Mouse (Mus musculus): Measurements from ENCODE around the gene Gm17387. TPM values are rescaled to one million over a fixed set of nuclear protein-coding genes. Genes with fewer than 3 reads are reported as not detected.
A peak's percentile ranks its signal among the peaks of the same experiment; 100 is the strongest.

The Gm17387 gene
- polyA plus RNA-seq, 1 experiment from 2014 or later = not detected

- Histone ChIP-seq H3K36me3 (ENCODE audit: control insufficient read depth, insufficient read depth, low read length) (peaks cover 5% of the 10 kb centered on the region; the same call in 1 of the 2 replicates), H3K9me3 (ENCODE audit: control insufficient read depth, low read length) (no peaks in the 10 kb centered on the region), H3K9ac (ENCODE audit: low read length) (peak overlapping the region; percentile 99), H3K4me1 (replicated peaks; ENCODE audit: control insufficient read depth, insufficient read depth, low read length) (peaks cover 10% of the 10 kb centered on the region; the same call in 1 of the 2 replicates), H3K27me3 (ENCODE audit: control insufficient read depth, insufficient read depth, low read length) (no peaks in the 10 kb centered on the region; the same call in 1 of the 2 replicates), H3K4me2 (ENCODE audit: low read depth, low read length, severe bottlenecking) (peak overlapping the region; percentile 93), H3K4me3 (ENCODE audit: low read depth, low read length) (peak overlapping the region; percentile 82), H3K27ac (ENCODE audit: low read depth, low read length) (no peak overlapping the region)
- peak; percentile 11; the same call in 1 of the 2 replicates for ATAC-seq (replicated peaks; ENCODE audit: low FRiP score)
- no peak for DNase-seq (ENCODE audit: low spot score)
- WGBS = 56% methylated on average over 2 of the region's 2 CpGs
These were observed 31.0 kb downstream of the Gm17387 start for GRCm38 (mm10) chr7:141059929-141060328.

GRCm38 (mm10) chr7:141060426-141061242 is 31.7 kb downstream of the Gm17387 start, which contains the start of gene B4galnt4:
TSS of gene B4galnt4 (plus strand) at chr7:141061104.
- peak; percentile 96 for ATAC-seq (replicated peaks; ENCODE audit: low FRiP score)
- no peaks in the 10 kb centered on the region; the same call in 1 of the 2 replicates for H3K27me3 ChIP-seq (ENCODE audit: control insufficient read depth, insufficient read depth, low read length)
- peak within 1 kb of the TSS; percentile 82 for H3K4me3 ChIP-seq (ENCODE audit: low read depth, low read length)
- H3K9ac ChIP-seq (ENCODE audit: low read length) = peak within 1 kb of the TSS; percentile 99
- peaks cover 8% of the 10 kb centered on the region; the same call in 1 of the 2 replicates for H3K36me3 ChIP-seq (ENCODE audit: control insufficient read depth, insufficient read depth, low read length)
- peak; percentile 93 for DNase-seq (ENCODE audit: low spot score)
- peak within 1 kb of the TSS; percentile 93 for H3K4me2 ChIP-seq (ENCODE audit: low read depth, low read length, severe bottlenecking)
- WGBS = 1% methylated on average over 65 of the region's 72 CpGs
- H3K9me3 ChIP-seq (ENCODE audit: control insufficient read depth, low read length) = no peaks in the 10 kb centered on the region
- H3K27ac ChIP-seq (ENCODE audit: low read depth, low read length) = peak within 1 kb of the TSS; percentile 64
- H3K4me1 ChIP-seq (replicated peaks; ENCODE audit: control insufficient read depth, insufficient read depth, low read length) = peaks cover 10% of the 10 kb centered on the region; the same call in 1 of the 2 replicates

GRCm38 (mm10) chr7:141061269-141061692 is 32.4 kb downstream of the Gm17387 start:
- H3K4me2 ChIP-seq (ENCODE audit: low read depth, low read length, severe bottlenecking) = peak overlapping the region; percentile 93
- peaks cover 10% of the 10 kb centered on the region; the same call in 1 of the 2 replicates for H3K4me1 ChIP-seq (replicated peaks; ENCODE audit: control insufficient read depth, insufficient read depth, low read length)
- peak; percentile 79 for DNase-seq (ENCODE audit: low spot score)
- ATAC-seq (replicated peaks; ENCODE audit: low FRiP score) = peak; percentile 69
- WGBS = under 1% methylated on average over 37 of the region's 37 CpGs
- H3K9me3 ChIP-seq (ENCODE audit: control insufficient read depth, low read length) = no peaks in the 10 kb centered on the region
- H3K27me3 ChIP-seq (ENCODE audit: control insufficient read depth, insufficient read depth, low read length) = no peaks in the 10 kb centered on the region; the same call in 1 of the 2 replicates
- H3K36me3 ChIP-seq (ENCODE audit: control insufficient read depth, insufficient read depth, low read length) = peaks cover 8% of the 10 kb centered on the region; the same call in 1 of the 2 replicates
- peak overlapping the region; percentile 64 for H3K27ac ChIP-seq (ENCODE audit: low read depth, low read length)
- H3K9ac ChIP-seq (ENCODE audit: low read length) = peak overlapping the region; percentile 99
- H3K4me3 ChIP-seq (ENCODE audit: low read depth, low read length) = peak overlapping the region; percentile 82

- Histone ChIP-seq H3K4me3 (ENCODE audit: low read depth, low read length) (no peak overlapping the region), H3K9ac (ENCODE audit: low read length) (no peak overlapping the region), H3K4me1 (replicated peaks; ENCODE audit: control insufficient read depth, insufficient read depth, low read length) (peaks cover 10% of the 10 kb centered on the region; the same call in 1 of the 2 replicates), H3K27ac (ENCODE audit: low read depth, low read length) (no peak overlapping the region), H3K36me3 (ENCODE audit: control insufficient read depth, insufficient read depth, low read length) (peaks cover 8% of the 10 kb centered on the region; the same call in 1 of the 2 replicates), H3K4me2 (ENCODE audit: low read depth, low read length, severe bottlenecking) (no peak overlapping the region), H3K9me3 (ENCODE audit: control insufficient read depth, low read length) (no peaks in the 10 kb centered on the region), H3K27me3 (ENCODE audit: control insufficient read depth, insufficient read depth, low read length) (no peaks in the 10 kb centered on the region; the same call in 1 of the 2 replicates)
- DNase-seq (ENCODE audit: low spot score) (no peak), ATAC-seq (replicated peaks; ENCODE audit: low FRiP score) (no peak)
- WGBS = 92% methylated on average over 7 of the region's 7 CpGs
These were observed 33.6 kb downstream of the Gm17387 start for GRCm38 (mm10) chr7:141062525-141062924.

- WGBS = 89% methylated on average over 3 of the region's 3 CpGs
- H3K4me1 ChIP-seq (replicated peaks; ENCODE audit: control insufficient read depth, insufficient read depth, low read length) = peaks cover 10% of the 10 kb centered on the region; the same call in 1 of the 2 replicates
- no peaks in the 10 kb centered on the region for H3K9me3 ChIP-seq (ENCODE audit: control insufficient read depth, low read length)
- ATAC-seq (replicated peaks; ENCODE audit: low FRiP score) = no peak
- no peak for DNase-seq (ENCODE audit: low spot score)
- H3K27ac ChIP-seq (ENCODE audit: low read depth, low read length) = no peak overlapping the region
- H3K9ac ChIP-seq (ENCODE audit: low read length) = no peak overlapping the region
- peaks cover 10% of the 10 kb centered on the region; the same call in 1 of the 2 replicates for H3K36me3 ChIP-seq (ENCODE audit: control insufficient read depth, insufficient read depth, low read length)
- H3K4me2 ChIP-seq (ENCODE audit: low read depth, low read length, severe bottlenecking) = no peak overlapping the region
- no peaks in the 10 kb centered on the region; the same call in 1 of the 2 replicates for H3K27me3 ChIP-seq (ENCODE audit: control insufficient read depth, insufficient read depth, low read length)
- no peak overlapping the region for H3K4me3 ChIP-seq (ENCODE audit: low read depth, low read length)
These were observed 34.4 kb downstream of the Gm17387 start for GRCm38 (mm10) chr7:141063353-141063752.

- H3K4me1 ChIP-seq (replicated peaks; ENCODE audit: control insufficient read depth, insufficient read depth, low read length) = peaks cover 10% of the 10 kb centered on the region; the same call in 1 of the 2 replicates
- no peak overlapping the region for H3K9ac ChIP-seq (ENCODE audit: low read length)
- 91% methylated on average over 7 of the region's 7 CpGs for WGBS
- DNase-seq (ENCODE audit: low spot score) (no peak), ATAC-seq (replicated peaks; ENCODE audit: low FRiP score) (no peak)
- H3K4me2 ChIP-seq (ENCODE audit: low read depth, low read length, severe bottlenecking) = no peak overlapping the region
- no peaks in the 10 kb centered on the region; the same call in 1 of the 2 replicates for H3K27me3 ChIP-seq (ENCODE audit: control insufficient read depth, insufficient read depth, low read length)
- H3K9me3 ChIP-seq (ENCODE audit: control insufficient read depth, low read length) = no peaks in the 10 kb centered on the region
- H3K4me3 ChIP-seq (ENCODE audit: low read depth, low read length) = no peak overlapping the region
- no peak overlapping the region for H3K27ac ChIP-seq (ENCODE audit: low read depth, low read length)
- peaks cover 10% of the 10 kb centered on the region; the same call in 1 of the 2 replicates for H3K36me3 ChIP-seq (ENCODE audit: control insufficient read depth, insufficient read depth, low read length)
These were observed 35.2 kb downstream of the Gm17387 start for GRCm38 (mm10) chr7:141064175-141064574.

GRCm38 (mm10) chr7:141064576-141064975 is 35.6 kb downstream of the Gm17387 start:
- no peak for ATAC-seq (replicated peaks; ENCODE audit: low FRiP score)
- Histone ChIP-seq H3K9ac (ENCODE audit: low read length) (no peak overlapping the region), H3K27me3 (ENCODE audit: control insufficient read depth, insufficient read depth, low read length) (no peaks in the 10 kb centered on the region; the same call in 1 of the 2 replicates), H3K4me3 (ENCODE audit: low read depth, low read length) (no peak overlapping the region), H3K4me1 (replicated peaks; ENCODE audit: control insufficient read depth, insufficient read depth, low read length) (peaks cover 10% of the 10 kb centered on the region; the same call in 1 of the 2 replicates), H3K4me2 (ENCODE audit: low read depth, low read length, severe bottlenecking) (no peak overlapping the region), H3K27ac (ENCODE audit: low read depth, low read length) (no peak overlapping the region), H3K36me3 (ENCODE audit: control insufficient read depth, insufficient read depth, low read length) (peaks cover 10% of the 10 kb centered on the region; the same call in 1 of the 2 replicates), H3K9me3 (ENCODE audit: control insufficient read depth, low read length) (no peaks in the 10 kb centered on the region)
- WGBS = 96% methylated on average over 7 of the region's 7 CpGs
- DNase-seq (ENCODE audit: low spot score) = no peak

- H3K4me1 ChIP-seq (replicated peaks; ENCODE audit: control insufficient read depth, insufficient read depth, low read length) = 0 out of 2 replicates have a peak, but pooled peaks cover 3% of the 10 kb centered on the region
- no peak overlapping the region for H3K9ac ChIP-seq (ENCODE audit: low read length)
- DNase-seq (ENCODE audit: low spot score) (no peak), ATAC-seq (replicated peaks; ENCODE audit: low FRiP score) (no peak)
- no peak overlapping the region for H3K4me3 ChIP-seq (ENCODE audit: low read depth, low read length)
- peaks cover 10% of the 10 kb centered on the region; the same call in 1 of the 2 replicates for H3K36me3 ChIP-seq (ENCODE audit: control insufficient read depth, insufficient read depth, low read length)
- H3K9me3 ChIP-seq (ENCODE audit: control insufficient read depth, low read length) = no peaks in the 10 kb centered on the region
- peaks cover 10% of the 10 kb centered on the region; the same call in 1 of the 2 replicates for H3K27me3 ChIP-seq (ENCODE audit: control insufficient read depth, insufficient read depth, low read length)
- 84% methylated on average over 19 of the region's 19 CpGs for WGBS
- no peak overlapping the region for H3K27ac ChIP-seq (ENCODE audit: low read depth, low read length)
- H3K4me2 ChIP-seq (ENCODE audit: low read depth, low read length, severe bottlenecking) = no peak overlapping the region
These were observed 39.4 kb downstream of the Gm17387 start for GRCm38 (mm10) chr7:141068351-141068750.

Measured in forebrain, embryonic 11.5 days (tissue).